ENCODE assay signal across 13 mouse cellular contexts in genomic region chr2:109153402-109154050, GRCm38 (mm10).
A peak's percentile ranks its signal among the peaks of the same experiment; 100 is the strongest.
DNase-seq lines count a peak whose midpoint lies in the region; ATAC-seq and TF ChIP-seq lines count a peak whose summit lies in the region.
"Had no signal": no experiment of that assay in that cellular context is flagged by ENCODE, and none has a peak within 500 bp of the region (broad histone marks: within the 10 kb centered on the region; RNA-seq: fewer than 3 reads in every experiment).

No protein-coding gene starts in this region.

- no peak for ATAC-seq in heart, embryonic 12.5 days (ENCODE audit: insufficient number of reproducible peaks, low FRiP score)

- no peak overlapping the region for H3K9ac ChIP-seq in heart, adult 2 months (ENCODE audit: low read depth, low read length)
- no peak overlapping the region for H3K9ac ChIP-seq in heart, embryonic 12.5 days
- H3K9ac ChIP-seq: limb, embryonic 13.5 days; neural tube, embryonic 12.5 days had no signal

- no peak for TF ChIP-seq POLR2A in heart, adult 2 months (IDR thresholded peaks at IDR 0.05; ENCODE audit: insufficient read depth, low read depth, low read length)

- no peak overlapping the region for H3K27ac ChIP-seq in heart, adult 2 months
- no peak overlapping the region for H3K27ac ChIP-seq in heart, embryonic 12.5 days (ENCODE audit: poor library complexity, severe bottlenecking)
- H3K27ac ChIP-seq: limb, embryonic 13.5 days; macrophage; neural tube, embryonic 12.5 days had no signal

- peak; percentile 8 to 19 for DNase-seq in heart, adult 2 months
- DNase-seq in Muller cell, postnatal 12 days (ENCODE audit: inconsistent ontology term): peak; percentile 81
- DNase-seq in brain, adult 2 months (ENCODE audit: low read depth, low spot score): peak; percentile 70
- peak; percentile 17 for DNase-seq in layer of hippocampus, adult 9-10 months (ENCODE audit: low spot score)
- DNase-seq in lung, postnatal 4 days: no peak
- no peak for DNase-seq in embryo, embryonic 10 days (ENCODE audit: low spot score)
- no peak for DNase-seq in B cell, adult 2 months
- DNase-seq: cerebellum, adult 9-10 months; thymus, postnatal 25 days had no signal

- H3K4me3 ChIP-seq in heart, adult 2 months: no peak overlapping the region
- H3K4me3 ChIP-seq in heart, embryonic 12.5 days: no peak overlapping the region
- H3K4me3 ChIP-seq: limb, embryonic 13.5 days; neural tube, embryonic 12.5 days had no signal

- peaks cover 2% of the 10 kb centered on the region; the same call in 1 of the 2 replicates for H3K4me1 ChIP-seq in heart, adult 2 months (ENCODE audit: control insufficient read depth, insufficient read depth, low read length)
- H3K4me1 ChIP-seq in heart, embryonic 12.5 days (replicated peaks): no peaks in the 10 kb centered on the region
- H3K4me1 ChIP-seq: limb, embryonic 13.5 days; neural tube, embryonic 12.5 days had no signal

- no peaks in the 10 kb centered on the region for H3K79me2 ChIP-seq in heart, adult 2 months (replicated peaks; ENCODE audit: control insufficient read depth, insufficient read depth, low read length)

- no peaks in the 10 kb centered on the region for H3K9me3 ChIP-seq in heart, embryonic 12.5 days (replicated peaks)
- H3K9me3 ChIP-seq: limb, embryonic 13.5 days; neural tube, embryonic 12.5 days had no signal

- TF ChIP-seq CTCF in heart, adult 2 months (IDR thresholded peaks at IDR 0.05): no peak

- no peaks in the 10 kb centered on the region for H3K27me3 ChIP-seq in heart, adult 2 months (ENCODE audit: control insufficient read depth, insufficient read depth, low read length)
- H3K27me3 ChIP-seq in heart, embryonic 12.5 days (replicated peaks): no peaks in the 10 kb centered on the region
- H3K27me3 ChIP-seq: limb, embryonic 13.5 days; neural tube, embryonic 12.5 days had no signal

- intact Hi-C loops in heart, adult 2 months (cut with DNase I): no loop called here

- no peak overlapping the region for H3K4me2 ChIP-seq in heart, embryonic 12.5 days
- H3K4me2 ChIP-seq: limb, embryonic 13.5 days; neural tube, embryonic 12.5 days had no signal

- no peak for TF ChIP-seq EP300 in heart, adult 2 months (IDR thresholded peaks at IDR 0.05; ENCODE audit: insufficient read depth, low read depth, low read length)

- 46% methylated on average over 6 of the region's 6 CpGs for WGBS in heart, adult 2 months
- 64% methylated on average over 6 of the region's 6 CpGs for WGBS in heart, embryonic 12.5 days

- H3K36me3 ChIP-seq in heart, adult 2 months (ENCODE audit: control insufficient read depth, insufficient read depth, low read length): no peaks in the 10 kb centered on the region
- no peaks in the 10 kb centered on the region for H3K36me3 ChIP-seq in heart, embryonic 12.5 days
- H3K36me3 ChIP-seq: limb, embryonic 13.5 days; neural tube, embryonic 12.5 days had no signal

Comparison
In these comparisons a context has a peak if more than half of its experiments do, and no peak if none do; other contexts are left out.
1. DNase-seq: peak in heart, adult 2 months (2 of 2), Muller cell, postnatal 12 days (single experiment), brain, adult 2 months (single experiment) and layer of hippocampus, adult 9-10 months (single experiment); none in lung, postnatal 4 days (0 of 2), embryo, embryonic 10 days (single experiment) and B cell, adult 2 months (0 of 2).